Mouse (Mus musculus) CD8-positive naive resting alpha-beta T cell, adult 2 months (primary cell): Measurements from ENCODE around the gene C1ra.
A peak's percentile ranks its signal among the peaks of the same experiment; 100 is the strongest.
"Not testable (repeated sequence)": the region's sequence is repeated elsewhere in the genome, so short reads cannot be mapped to it uniquely, and the experiment has no call there.

Experiments used
- DNase-seq, 2 experiments: peaks; one replicate each; pipeline ENCODE4 v3.0.0; 2022; ENCODE audit warnings: low read depth in 2 of 2, low spot score in 2 of 2

C1ra gene

GRCm38 (mm10) chr6:124512355-124512836 is at the start of gene C1ra:
Gene C1ra, plus strand, starts transcription at chr6:124512405.
- DNase-seq: peak; percentile 11 to 42

GRCm38 (mm10) chr6:124463881-124464291 is 48.3 kb upstream of the C1ra start:
- peak; percentile 9 to 28 for DNase-seq

DNA sequence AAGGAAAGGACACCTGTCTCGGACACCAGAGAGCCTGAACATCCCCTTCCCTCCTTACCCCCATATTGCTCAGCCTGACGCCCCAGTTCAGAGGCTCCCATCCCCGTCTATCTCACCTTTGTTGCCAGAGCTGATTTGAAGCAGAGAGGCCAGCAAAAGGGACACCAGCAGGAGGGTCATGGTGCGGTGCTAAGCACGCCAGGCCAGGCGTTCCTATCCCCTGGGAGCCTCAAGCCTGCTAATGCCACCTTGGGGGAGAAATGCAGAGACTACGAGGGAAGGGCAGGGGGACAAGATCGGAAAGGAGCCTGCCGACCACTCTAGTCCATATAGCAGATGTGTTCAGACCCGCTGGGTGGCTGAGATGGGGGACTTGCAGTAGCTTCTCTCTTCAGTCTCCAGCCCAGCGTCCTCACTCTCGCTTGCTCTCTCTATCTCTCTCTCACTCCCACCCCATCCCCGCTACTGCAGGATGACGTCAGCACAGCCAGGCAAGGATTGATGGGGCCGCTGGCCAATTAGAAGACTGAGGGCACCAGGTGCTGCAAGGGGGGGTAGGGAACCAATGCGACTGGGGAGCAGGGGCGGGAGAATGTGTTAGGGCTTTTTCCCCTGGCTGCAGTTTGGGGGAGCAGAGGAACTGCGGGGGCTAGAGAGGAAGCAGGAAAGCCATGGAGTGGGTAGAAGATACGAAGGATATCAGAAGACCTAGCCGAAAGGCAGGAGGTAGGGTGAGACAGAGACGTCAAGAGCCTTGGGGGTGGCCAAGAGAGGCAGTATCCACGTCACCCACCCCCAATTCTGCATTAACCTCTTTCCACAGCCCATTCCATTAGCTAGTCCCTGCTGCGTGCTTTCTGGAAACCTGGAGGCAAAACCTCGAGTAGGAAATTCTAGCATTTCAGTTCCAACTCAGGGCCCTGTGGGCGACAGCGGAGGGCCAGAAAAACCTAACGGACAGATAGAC is 47.6 kb upstream of the C1ra start, which contains the start of gene Clstn3:
Gene Clstn3 (minus strand): TSS at position 490 of the 967 bp plus-strand sequence.
- DNase-seq: peak; percentile 65 to 77

DNA sequence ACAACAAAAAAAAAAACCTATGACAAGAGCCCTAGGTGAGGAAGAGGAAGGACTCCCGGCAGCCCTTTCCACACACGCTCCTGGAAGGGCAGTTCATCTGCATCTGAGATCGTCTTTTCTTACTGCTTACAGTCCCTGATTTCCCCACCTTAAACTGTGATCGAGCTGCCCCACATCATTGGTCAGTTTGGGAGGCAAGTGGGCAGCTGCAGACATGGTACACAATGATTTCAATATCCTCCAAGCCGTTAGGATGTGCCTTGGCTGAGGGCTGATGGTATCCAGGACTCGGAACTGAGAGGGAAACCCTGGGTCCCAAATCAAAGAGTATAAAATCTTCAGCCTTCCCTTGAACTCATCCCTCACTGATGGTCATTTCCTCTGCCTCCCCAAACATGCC is 46.9 kb upstream of the C1ra start:
- no peak for DNase-seq

DNA sequence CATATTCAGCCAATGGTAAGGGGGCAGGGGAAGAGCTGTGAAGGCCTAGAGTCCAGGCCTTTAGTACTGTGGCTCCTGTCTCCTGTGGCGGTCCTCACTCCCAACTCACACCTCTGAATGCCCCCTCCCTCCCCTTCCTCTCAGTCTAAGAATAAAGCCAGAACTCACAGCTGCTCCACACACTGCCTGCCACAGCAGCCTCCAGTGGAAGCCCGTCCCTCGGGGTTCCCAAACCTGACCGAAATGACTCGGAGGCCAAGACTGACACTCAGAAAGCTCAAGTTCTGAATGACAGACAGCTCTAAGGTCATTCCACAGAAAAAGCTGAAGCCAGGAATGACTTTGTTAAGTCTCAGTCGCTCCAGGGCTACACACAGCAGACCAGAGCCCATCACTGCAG is 46.5 kb upstream of the C1ra start:
- no peak for DNase-seq

DNA sequence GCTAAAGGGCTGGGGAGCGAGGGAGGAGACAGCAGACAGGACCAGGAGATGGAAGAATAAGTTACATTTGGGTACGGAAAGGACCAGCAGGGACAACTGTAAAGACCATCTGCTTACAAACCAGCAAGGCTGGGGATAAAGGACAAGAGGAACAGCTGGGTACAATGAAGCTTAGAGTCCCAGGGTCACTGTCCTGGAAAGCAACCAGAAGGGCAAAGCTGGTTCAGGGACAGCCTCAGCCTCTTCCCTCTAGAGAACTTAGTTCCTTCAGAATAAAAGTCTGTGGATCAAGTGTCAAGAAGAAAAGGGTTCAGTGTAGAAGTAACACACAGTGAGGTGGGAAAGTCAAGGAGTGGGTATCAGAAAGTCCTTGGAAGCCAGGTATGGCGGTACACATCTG is 41.1 kb upstream of the C1ra start:
- no peak for DNase-seq

DNA sequence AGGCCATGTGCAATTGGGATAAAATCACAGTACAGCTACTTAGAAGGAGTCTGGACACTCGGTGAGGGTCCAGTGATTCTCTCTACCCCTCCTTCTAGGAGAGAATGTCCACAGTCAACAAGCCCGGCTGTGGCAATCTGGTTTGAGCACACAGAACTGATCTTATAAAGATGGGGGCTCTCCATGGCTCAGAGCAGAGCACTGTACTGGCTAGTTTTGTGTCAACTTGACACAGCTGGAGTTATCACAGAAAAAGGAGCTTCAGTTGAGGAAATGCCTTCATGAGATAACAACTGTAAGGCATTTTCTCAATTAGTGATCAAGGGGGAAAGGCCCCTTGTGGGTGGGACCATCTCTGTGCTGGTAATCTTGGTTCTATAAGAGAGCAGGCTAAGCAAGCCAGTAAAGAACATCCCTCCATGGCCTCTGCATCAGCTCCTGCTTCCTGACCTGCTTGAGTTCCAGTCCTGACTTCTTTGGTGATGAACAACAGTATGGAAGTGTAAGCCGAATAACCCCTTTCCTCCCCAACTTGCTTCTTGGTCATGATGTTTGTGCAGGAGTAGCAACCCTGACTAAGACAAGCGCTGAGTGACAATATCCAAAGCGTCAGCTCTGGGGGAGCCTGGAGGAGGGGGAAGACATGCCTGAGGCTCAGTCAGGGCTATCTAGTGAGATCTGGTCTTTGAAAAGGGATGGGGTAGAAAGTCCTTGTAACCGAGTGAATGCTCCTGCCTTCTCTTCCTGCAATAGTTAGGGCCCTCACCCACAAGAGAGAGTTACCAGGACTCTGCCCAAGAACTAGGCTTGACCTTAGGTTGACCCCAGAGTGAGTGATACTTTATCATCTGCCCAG is 40.2 kb upstream of the C1ra start:
- not testable (repeated sequence) for DNase-seq

DNA sequence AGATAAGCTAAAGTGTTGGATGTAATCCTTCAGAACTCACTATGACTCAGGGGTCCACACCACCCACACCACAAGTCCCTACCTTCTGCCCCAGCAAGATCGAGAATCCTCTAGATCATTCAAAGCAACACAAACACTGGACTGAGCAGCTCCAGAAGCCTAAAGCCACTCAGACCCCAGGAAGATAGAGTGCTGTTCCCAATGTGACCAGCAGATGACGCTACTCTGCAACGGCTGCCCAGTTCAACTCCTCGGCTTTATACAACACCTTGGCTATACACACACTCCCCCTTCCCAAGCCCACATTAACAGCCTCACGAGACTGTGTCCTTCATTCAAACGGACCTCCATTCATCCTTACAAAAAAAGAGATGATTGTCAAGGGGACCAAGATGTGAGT is 39.4 kb upstream of the C1ra start:
- DNase-seq: peak; percentile 51 to 52

DNA sequence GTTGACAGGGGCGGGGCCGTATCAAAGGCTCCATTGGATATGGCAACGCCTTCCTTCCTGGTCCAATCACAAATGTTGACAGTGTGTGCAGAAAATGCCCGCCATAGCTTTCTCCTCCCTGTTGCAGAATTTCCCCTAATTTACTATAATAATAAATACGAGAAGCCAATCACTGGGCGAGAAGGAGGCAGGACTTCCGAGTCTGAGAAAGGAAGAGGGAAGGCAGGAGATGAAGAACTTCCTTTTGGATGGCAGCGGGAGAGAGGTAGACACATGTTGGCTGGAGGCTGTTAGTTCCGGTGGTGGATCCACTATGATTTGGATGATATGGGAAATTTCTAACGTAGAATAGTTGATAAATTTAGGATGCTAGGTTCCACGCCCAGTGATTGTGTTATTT is 37.6 kb upstream of the C1ra start:
- no peak for DNase-seq

- DNase-seq: not testable (repeated sequence)
These were observed 36.7 kb upstream of the C1ra start for GRCm38 (mm10) chr6:124475335-124476075.

DNA sequence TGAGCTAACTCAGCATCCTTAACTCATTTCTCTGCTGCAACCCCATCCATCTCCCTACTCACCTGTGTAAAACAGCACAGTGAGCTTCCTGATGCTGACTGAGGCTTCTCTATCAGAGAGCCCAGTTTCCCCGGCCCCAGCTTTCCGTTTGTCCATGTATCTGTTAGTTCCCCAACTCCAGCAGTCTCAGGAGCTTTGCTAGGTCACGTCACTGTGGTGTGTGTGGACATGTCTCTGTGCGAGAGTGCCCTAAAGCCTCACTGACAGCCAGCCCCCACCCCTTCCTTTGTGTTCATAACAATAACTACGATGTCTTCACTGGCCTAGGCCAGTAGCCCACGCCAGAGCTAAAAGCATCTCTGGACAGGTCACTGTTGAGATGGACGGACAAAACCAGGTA is 36.0 kb upstream of the C1ra start:
- DNase-seq: no peak

- no peak for DNase-seq
These were observed 35.4 kb upstream of the C1ra start for GRCm38 (mm10) chr6:124476796-124477195.

GRCm38 (mm10) chr6:124477221-124477655 is 35.0 kb upstream of the C1ra start:
- no peak for DNase-seq

DNA sequence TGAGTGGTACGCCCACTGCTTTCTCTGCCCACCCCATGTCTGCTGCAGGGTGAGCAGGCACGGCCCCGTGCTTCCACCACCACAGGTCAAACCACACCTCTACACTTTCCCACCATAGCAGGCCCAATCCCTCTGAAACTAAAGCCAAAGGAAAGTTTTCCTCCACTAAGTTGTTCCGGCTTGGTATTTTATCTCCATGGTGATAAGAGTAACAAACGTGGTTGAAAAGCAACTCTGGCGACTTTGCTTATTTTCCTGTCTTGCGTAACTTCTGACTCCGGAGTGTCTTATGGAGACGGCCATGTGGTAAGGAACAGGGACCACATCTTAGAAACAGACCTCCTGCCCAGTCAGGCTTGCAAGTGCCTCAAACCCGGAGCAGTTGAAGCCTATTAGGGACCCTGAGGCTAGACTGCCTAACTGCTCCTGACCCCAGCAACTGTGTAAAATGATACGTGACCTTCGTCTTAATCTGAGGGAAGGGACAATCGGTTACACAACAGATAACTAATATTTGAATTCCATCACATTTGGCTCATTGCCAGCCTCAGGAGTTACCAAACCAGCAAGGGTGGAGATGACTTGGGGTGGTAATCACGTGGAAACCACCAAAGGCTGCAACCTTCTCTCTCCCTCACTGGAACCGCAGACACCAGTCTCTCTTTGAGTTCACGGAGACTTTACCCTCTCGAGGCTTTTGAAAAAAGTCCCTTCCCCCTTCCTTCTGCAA is 34.1 kb upstream of the C1ra start:
- no peak for DNase-seq

DNA sequence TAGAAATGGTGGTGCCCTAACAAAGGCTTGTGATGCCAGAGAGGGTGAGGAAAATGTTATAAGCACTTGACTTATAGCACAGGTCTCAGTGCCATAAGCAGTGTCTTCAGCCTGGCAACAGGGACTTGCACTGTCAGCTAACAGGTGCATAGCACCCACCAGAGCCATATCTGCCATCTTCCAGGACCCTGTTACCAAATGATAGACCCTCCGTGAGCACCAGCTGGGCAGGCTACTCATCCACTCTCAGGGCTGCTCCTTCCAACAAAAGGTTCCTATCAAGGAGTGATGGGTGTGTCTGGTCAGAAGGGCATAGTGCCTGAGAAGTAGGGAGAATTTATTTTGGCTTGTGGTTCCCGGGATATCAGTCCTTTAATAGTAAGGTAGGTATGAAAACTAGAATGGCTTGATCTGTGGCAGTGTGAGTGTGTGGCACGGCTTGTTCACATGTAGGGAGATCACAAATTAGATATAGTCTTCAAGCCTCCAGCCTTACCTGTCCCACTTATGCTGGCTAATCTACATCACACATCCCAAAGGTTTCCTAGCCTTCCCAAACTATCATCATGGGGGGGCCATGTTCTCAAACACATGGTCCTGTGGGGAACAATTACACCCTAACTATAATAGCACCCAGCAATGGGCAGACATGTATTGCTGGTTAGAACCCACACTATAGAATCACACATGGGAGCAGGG is 33.2 kb upstream of the C1ra start:
- DNase-seq: no peak

DNA sequence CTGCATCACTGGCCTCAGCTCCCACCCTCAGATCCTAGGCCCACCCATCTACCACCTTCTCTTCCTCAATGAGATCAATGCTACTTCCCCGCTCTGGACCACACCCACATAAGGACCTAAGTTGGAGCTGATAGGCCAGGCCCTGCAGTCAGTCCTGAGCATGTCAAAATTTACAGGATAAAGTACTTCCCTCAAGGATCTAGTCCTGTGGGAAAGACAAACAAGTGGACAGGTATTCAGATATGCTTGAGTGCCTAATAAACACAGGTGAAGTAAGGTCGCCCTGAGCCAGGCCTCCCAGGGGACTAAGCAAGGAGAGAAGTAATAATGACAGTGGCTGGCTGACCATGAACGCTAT is 32.7 kb upstream of the C1ra start:
- no peak for DNase-seq

GRCm38 (mm10) chr6:124480295-124480694 is 31.9 kb upstream of the C1ra start:
- no peak for DNase-seq

- peak; percentile 24 to 56 for DNase-seq
These were observed 30.6 kb upstream of the C1ra start for GRCm38 (mm10) chr6:124481571-124481970.

GRCm38 (mm10) chr6:124483831-124484230 is 28.4 kb upstream of the C1ra start:
- not testable (repeated sequence) for DNase-seq

- no peak for DNase-seq
These were observed 27.4 kb upstream of the C1ra start for GRCm38 (mm10) chr6:124484851-124485250.
